Mouse (Mus musculus) kidney, embryonic 15.5 days (tissue): ENCODE measurements around the gene Ndel1. TPM values are rescaled to one million over a fixed set of nuclear protein-coding genes. Genes with fewer than 3 reads are reported as not detected.
A peak's percentile ranks its signal among the peaks of the same experiment; 100 is the strongest.

Experiments
- ATAC-seq: fragments of 200-750 bp; cut with Nextera tagmentation; replicated peaks from 2 replicates; pipeline ENCODE4 v1.8.0; 2017; ENCODE audit warnings: moderate TSS enrichment; ENCODE audit not compliant: low FRiP score
- H3K27ac ChIP-seq: fragments of 300-500 bp; sonication (generic); 2 replicates; pipeline ENCODE4 v1.5.1; 2015; ENCODE audit warnings: mild to moderate bottlenecking, inconsistent platforms
- H3K27me3 ChIP-seq: fragments of 300-500 bp; sonication (generic); 2 replicates; pipeline ENCODE4 v1.6.1; 2015; ENCODE audit warnings: inconsistent platforms
- H3K36me3 ChIP-seq: fragments of 300-500 bp; sonication (generic); 2 replicates; pipeline ENCODE4 v1.6.1; 2015; ENCODE audit warnings: inconsistent platforms
- H3K4me1 ChIP-seq: fragments of 300-500 bp; sonication (generic); 2 replicates; pipeline ENCODE4 v1.6.1; 2015; ENCODE audit warnings: inconsistent platforms
- H3K4me2 ChIP-seq: fragments of 300-500 bp; sonication (generic); 2 replicates; pipeline ENCODE4 v1.6.1; 2015; ENCODE audit warnings: moderate library complexity, mild to moderate bottlenecking, inconsistent platforms
- H3K4me3 ChIP-seq: fragments of 300-500 bp; sonication (generic); replicated peaks from 2 replicates; pipeline ENCODE4 v1.5.1; 2015; ENCODE audit warnings: mild to moderate bottlenecking, inconsistent platforms
- H3K9ac ChIP-seq: fragments of 300-500 bp; sonication (generic); 2 replicates; pipeline ENCODE4 v1.6.1; 2015; ENCODE audit warnings: mild to moderate bottlenecking, inconsistent platforms
- H3K9me3 ChIP-seq: fragments of 300-500 bp; sonication (generic); replicated peaks from 2 replicates; pipeline ENCODE4 v1.6.1; 2016; ENCODE audit warnings: inconsistent platforms
- WGBS: fragments of 180-500 bp; shearing (Covaris S2); methylation state at CpG from one replicate; pipeline ENCODE4 v1.1.7; 2015; ENCODE audit warnings: mixed read lengths; 5-methylcytosine and 5-hydroxymethylcytosine counted together
- polyA plus RNA-seq: library from polyadenylated mRNA; unstranded; fragments of >200 nt; fragmentation: Nextera tagmentation; extraction: Ambion mirVana; gene quantifications from 2 replicates; pipeline ENCODE4 v1.2.1, GENCODE M21; 2015

The Ndel1 gene
- polyA plus RNA-seq, 1 experiment from 2014 or later = 87.3 TPM

DNA sequence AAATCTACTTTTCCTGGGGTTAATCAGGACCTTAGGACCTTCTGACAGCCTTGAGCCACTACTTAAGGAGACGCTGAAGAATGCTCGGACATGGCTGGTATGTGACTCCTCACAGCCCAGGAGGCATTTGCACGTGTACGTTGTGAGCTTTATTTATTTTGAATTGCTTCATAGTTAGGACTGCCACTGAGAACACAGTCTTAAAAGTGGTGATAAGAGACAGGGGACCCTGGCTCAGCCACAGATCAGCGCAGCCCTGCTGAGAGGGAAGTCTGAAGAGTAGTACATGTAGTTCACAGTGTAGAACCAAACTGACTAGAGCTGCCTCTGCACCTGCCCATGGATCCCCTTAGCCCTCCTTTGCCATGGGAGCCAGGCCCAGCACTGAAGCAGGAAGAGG, 20.2 kb upstream of the Ndel1 start:
- no peaks in the 10 kb centered on the region for H3K9me3 ChIP-seq
- 0 out of 2 replicates have a peak, but pooled peaks cover 9% of the 10 kb centered on the region for H3K4me1 ChIP-seq
- H3K4me2 ChIP-seq = no peak overlapping the region
- no peaks in the 10 kb centered on the region for H3K36me3 ChIP-seq
- no peak overlapping the region for H3K27ac ChIP-seq
- H3K4me3 ChIP-seq = no peak overlapping the region
- H3K9ac ChIP-seq = no peak overlapping the region
- WGBS = 84% methylated on average over 5 of the region's 5 CpGs
- no peaks in the 10 kb centered on the region for H3K27me3 ChIP-seq
- ATAC-seq = no peak

- WGBS = 43% methylated on average over 2 of the region's 2 CpGs
- Histone ChIP-seq H3K4me1 (0 out of 2 replicates have a peak, but pooled peaks cover 9% of the 10 kb centered on the region), H3K27me3 (no peaks in the 10 kb centered on the region), H3K9ac (no peak overlapping the region), H3K9me3 (no peaks in the 10 kb centered on the region), H3K36me3 (no peaks in the 10 kb centered on the region), H3K27ac (no peak overlapping the region), H3K4me3 (no peak overlapping the region), H3K4me2 (no peak overlapping the region)
- ATAC-seq = no peak
Observed at GRCm38 (mm10) chr11:68890625-68891024, 19.0 kb upstream of the Ndel1 start.

DNA sequence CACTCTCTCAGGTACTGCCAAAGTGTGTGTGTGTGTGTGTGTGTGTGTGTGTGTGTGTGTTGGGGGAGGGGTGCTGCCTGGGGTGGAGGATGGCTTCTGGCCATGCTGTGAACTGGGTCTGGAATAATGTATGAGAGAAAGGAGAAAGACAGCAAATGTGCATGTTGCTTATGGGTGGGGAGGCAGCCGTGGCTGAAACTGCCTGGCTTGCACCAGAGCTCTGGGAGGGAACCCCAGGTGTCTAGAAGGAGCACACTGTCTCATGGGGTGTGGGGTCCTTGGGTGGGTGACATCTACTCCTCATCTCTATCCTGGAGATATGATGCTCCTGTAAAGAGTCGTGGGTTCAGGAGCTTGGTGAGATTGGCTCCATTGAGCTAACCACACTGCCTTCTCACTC, 17.0 kb upstream of the Ndel1 start:
- Histone ChIP-seq H3K9me3 (no peaks in the 10 kb centered on the region), H3K27me3 (no peaks in the 10 kb centered on the region), H3K36me3 (no peaks in the 10 kb centered on the region), H3K4me1 (0 out of 2 replicates have a peak, but pooled peaks cover 9% of the 10 kb centered on the region), H3K9ac (no peak overlapping the region), H3K27ac (no peak overlapping the region), H3K4me3 (no peak overlapping the region), H3K4me2 (no peak overlapping the region)
- WGBS = 69% methylated on average over 2 of the region's 2 CpGs
- no peak for ATAC-seq

GRCm38 (mm10) chr11:68888253-68888652, 16.6 kb upstream of the Ndel1 start, which contains the start of gene Rnf222:
Rnf222 (plus strand) TSS chr11:68888553.
- Histone ChIP-seq H3K9me3 (no peaks in the 10 kb centered on the region), H3K4me3 (no peak within 1 kb of the TSS), H3K4me1 (0 out of 2 replicates have a peak, but pooled peaks cover 9% of the 10 kb centered on the region), H3K27ac (no peak within 1 kb of the TSS), H3K4me2 (no peak within 1 kb of the TSS), H3K27me3 (no peaks in the 10 kb centered on the region), H3K36me3 (no peaks in the 10 kb centered on the region), H3K9ac (no peak within 1 kb of the TSS)
- 45% methylated on average over 6 of the region's 6 CpGs for WGBS
- ATAC-seq = no peak

DNA sequence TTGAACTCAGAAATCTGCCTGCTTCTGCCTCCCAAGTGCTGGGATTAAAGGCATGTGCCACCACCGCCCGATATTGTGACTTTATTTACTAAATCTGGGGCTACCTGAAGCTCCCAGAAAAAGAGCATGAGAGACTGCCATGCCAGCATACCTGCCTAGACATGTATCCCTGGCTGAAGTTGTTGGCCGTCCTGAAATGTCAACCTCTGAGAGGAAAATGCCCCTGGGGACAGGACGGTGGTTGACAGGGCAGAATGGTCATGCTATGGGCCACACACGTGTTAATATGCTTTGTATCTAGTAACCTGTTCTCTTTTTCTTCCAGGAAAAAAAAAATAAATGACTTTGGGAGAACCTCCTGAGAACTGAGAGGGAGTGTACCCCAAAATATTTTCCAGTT, 14.4 kb upstream of the Ndel1 start:
- no peak for ATAC-seq
- H3K9ac ChIP-seq = no peak overlapping the region
- WGBS = 78% methylated on average over 5 of the region's 5 CpGs
- H3K4me1 ChIP-seq = peaks cover 3% of the 10 kb centered on the region; the same call in 1 of the 2 replicates
- no peak overlapping the region for H3K4me2 ChIP-seq
- H3K9me3 ChIP-seq = no peaks in the 10 kb centered on the region
- H3K27ac ChIP-seq = no peak overlapping the region
- no peak overlapping the region for H3K4me3 ChIP-seq
- no peaks in the 10 kb centered on the region for H3K36me3 ChIP-seq
- H3K27me3 ChIP-seq = no peaks in the 10 kb centered on the region

GRCm38 (mm10) chr11:68884368-68884767, 12.7 kb upstream of the Ndel1 start:
- Histone ChIP-seq H3K4me3 (no peak overlapping the region), H3K27ac (no peak overlapping the region), H3K36me3 (no peaks in the 10 kb centered on the region), H3K9me3 (no peaks in the 10 kb centered on the region), H3K4me1 (peaks cover 3% of the 10 kb centered on the region; the same call in 1 of the 2 replicates), H3K9ac (no peak overlapping the region), H3K27me3 (no peaks in the 10 kb centered on the region), H3K4me2 (no peak overlapping the region)
- 76% methylated on average over 5 of the region's 5 CpGs for WGBS
- no peak for ATAC-seq

- Histone ChIP-seq H3K4me1 (peaks cover 3% of the 10 kb centered on the region; the same call in 1 of the 2 replicates), H3K4me2 (no peak overlapping the region), H3K27ac (no peak overlapping the region), H3K27me3 (no peaks in the 10 kb centered on the region), H3K36me3 (no peaks in the 10 kb centered on the region), H3K9me3 (no peaks in the 10 kb centered on the region), H3K9ac (no peak overlapping the region), H3K4me3 (no peak overlapping the region)
- WGBS = 79% methylated on average over 2 of the region's 2 CpGs
- no peak for ATAC-seq
Observed at GRCm38 (mm10) chr11:68883843-68884242, 12.2 kb upstream of the Ndel1 start.

- Histone ChIP-seq H3K27ac (no peak overlapping the region), H3K9ac (no peak overlapping the region)
- no peak for ATAC-seq
Observed at GRCm38 (mm10) chr11:68882107-68882506, 10.4 kb upstream of the Ndel1 start.

GRCm38 (mm10) chr11:68878811-68879210, 7.2 kb upstream of the Ndel1 start:
- ATAC-seq = no peak
- WGBS = 79% methylated on average over 5 of the region's 5 CpGs
- Histone ChIP-seq H3K4me2 (no peak overlapping the region), H3K9me3 (no peaks in the 10 kb centered on the region), H3K4me1 (peaks cover 3% of the 10 kb centered on the region; the same call in 1 of the 2 replicates), H3K36me3 (no peaks in the 10 kb centered on the region), H3K27ac (no peak overlapping the region), H3K9ac (no peak overlapping the region), H3K4me3 (no peak overlapping the region), H3K27me3 (no peaks in the 10 kb centered on the region)

More at GRCm38 (mm10) chr11:68882107-68882506, 10.4 kb upstream of the Ndel1 start:
- no peaks in the 10 kb centered on the region for H3K27me3 ChIP-seq
- no peaks in the 10 kb centered on the region for H3K36me3 ChIP-seq
- no peaks in the 10 kb centered on the region for H3K9me3 ChIP-seq
- H3K4me1 ChIP-seq = peaks cover 3% of the 10 kb centered on the region; the same call in 1 of the 2 replicates
- 20% methylated on average over 14 of the region's 14 CpGs for WGBS
- H3K4me2 ChIP-seq = peak overlapping the region; percentile 21; the same call in 1 of the 2 replicates
- H3K4me3 ChIP-seq = no peak overlapping the region

- no peak for ATAC-seq
- H3K9ac ChIP-seq = no peak overlapping the region
Observed at GRCm38 (mm10) chr11:68874841-68875240, 3.2 kb upstream of the Ndel1 start.

GRCm38 (mm10) chr11:68871277-68871676, 381 bp downstream of the Ndel1 start:
- no peaks in the 10 kb centered on the region for H3K27me3 ChIP-seq
- ATAC-seq = no peak
- no peaks in the 10 kb centered on the region for H3K4me1 ChIP-seq
- H3K27ac ChIP-seq = no peak overlapping the region
- H3K4me2 ChIP-seq = no peak overlapping the region
- no peak overlapping the region for H3K4me3 ChIP-seq
- WGBS = 85% methylated on average over 9 of the region's 9 CpGs
- H3K9ac ChIP-seq = no peak overlapping the region
- no peaks in the 10 kb centered on the region for H3K9me3 ChIP-seq
- H3K36me3 ChIP-seq = no peaks in the 10 kb centered on the region

More at GRCm38 (mm10) chr11:68874841-68875240, 3.2 kb upstream of the Ndel1 start:
- no peaks in the 10 kb centered on the region for H3K4me1 ChIP-seq
- H3K27me3 ChIP-seq = no peaks in the 10 kb centered on the region
- H3K4me2 ChIP-seq = no peak overlapping the region
- H3K9me3 ChIP-seq = no peaks in the 10 kb centered on the region
- 0% methylated on average over 2 of the region's 2 CpGs for WGBS
- H3K27ac ChIP-seq = no peak overlapping the region
- no peaks in the 10 kb centered on the region for H3K36me3 ChIP-seq
- no peak overlapping the region for H3K4me3 ChIP-seq

DNA sequence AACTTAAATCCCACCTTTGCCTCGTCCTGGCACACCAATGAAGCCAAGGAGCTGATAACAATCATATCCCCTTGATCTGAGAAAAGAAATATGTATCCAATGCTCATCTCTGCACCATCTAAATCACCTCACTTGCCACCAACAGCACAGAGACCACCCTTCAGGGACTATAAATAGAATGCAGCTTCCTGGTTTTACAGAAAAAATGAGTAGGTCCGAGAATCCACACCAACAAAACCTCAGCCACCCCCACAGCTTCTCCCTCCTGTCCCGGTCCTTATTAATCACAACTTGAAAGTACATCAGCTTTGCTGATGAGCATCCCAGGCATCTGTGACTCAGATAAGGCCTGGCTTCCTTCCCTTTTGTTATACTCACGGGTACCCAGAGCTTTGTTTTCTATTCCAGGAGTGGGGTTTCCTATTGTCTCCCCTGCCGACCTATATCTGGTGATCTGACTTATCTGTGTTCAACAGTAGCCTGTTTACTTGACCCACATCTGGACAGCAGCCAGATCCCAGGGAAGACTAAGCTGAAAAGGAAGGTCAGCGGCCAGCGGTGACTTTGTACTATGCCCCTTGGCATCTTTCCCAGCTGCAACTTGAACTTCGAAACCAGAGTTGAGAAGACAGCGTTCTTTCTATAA, 7.0 kb downstream of the Ndel1 start:
- Histone ChIP-seq H3K27me3 (no peaks in the 10 kb centered on the region), H3K27ac (peak overlapping the region; percentile 11), H3K4me3 (no peak overlapping the region), H3K36me3 (no peaks in the 10 kb centered on the region), H3K9ac (no peak overlapping the region), H3K4me2 (no peak overlapping the region), H3K9me3 (no peaks in the 10 kb centered on the region), H3K4me1 (peaks cover 12% of the 10 kb centered on the region; the same call in 1 of the 2 replicates)
- 28% methylated on average over 9 of the region's 9 CpGs for WGBS
- ATAC-seq = no peak
